Mouse (Mus musculus) urinary bladder, postnatal 36 days (tissue): ENCODE results near the gene Rph3a.
A peak's percentile ranks its signal among the peaks of the same experiment; 100 is the strongest.
"Not testable (repeated sequence)": the region's sequence is repeated elsewhere in the genome, so short reads cannot be mapped to it uniquely, and the experiment has no call there.

ENCODE experiments used
- DNase-seq, 2 experiments: peaks; one replicate each; pipeline ENCODE4 v3.0.0; 2022; ENCODE audit warnings: low spot score in 2 of 2, mixed read lengths in 1 of 2

Rph3a gene

DNA sequence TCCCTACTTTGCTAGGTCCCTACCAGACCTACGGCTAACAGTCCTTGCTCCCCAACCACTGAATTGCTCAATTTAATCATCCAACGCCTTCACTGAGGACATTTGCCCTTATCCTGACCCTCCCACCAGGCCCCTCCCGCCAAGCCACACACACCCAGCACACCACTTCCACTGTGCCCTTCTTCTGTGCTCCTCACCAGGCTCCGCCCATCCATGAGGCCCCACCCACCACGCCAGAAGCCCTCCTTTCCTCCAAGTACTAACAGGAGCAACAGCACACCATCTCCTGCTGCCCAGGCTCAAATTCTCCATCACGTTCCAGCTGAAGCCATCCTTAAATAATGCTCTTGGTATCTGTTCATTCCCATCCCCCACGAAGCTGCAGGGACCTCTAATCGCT, 35.4 kb downstream of the Rph3a start:
- DNase-seq: no peak

DNA sequence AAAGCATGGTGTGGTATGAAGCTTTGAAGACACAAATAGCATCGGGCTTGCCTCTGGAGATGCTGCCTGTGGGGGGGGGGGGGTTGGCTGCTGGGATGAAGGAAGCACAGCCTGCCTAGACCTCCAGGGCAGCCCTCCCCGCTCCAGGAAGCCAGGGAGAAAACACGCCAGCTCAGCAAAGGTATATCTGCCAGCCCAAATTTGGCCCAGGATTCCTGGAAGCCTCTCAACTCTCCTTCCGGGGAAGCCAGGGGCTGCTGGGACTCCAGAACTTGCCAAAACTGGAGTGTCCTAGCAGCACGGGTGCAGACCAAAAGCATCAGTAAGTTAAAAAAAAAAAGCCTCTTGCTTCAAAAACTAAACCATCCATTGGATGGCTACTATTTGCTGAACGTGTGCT, 37.6 kb downstream of the Rph3a start:
- no peak for DNase-seq

DNA sequence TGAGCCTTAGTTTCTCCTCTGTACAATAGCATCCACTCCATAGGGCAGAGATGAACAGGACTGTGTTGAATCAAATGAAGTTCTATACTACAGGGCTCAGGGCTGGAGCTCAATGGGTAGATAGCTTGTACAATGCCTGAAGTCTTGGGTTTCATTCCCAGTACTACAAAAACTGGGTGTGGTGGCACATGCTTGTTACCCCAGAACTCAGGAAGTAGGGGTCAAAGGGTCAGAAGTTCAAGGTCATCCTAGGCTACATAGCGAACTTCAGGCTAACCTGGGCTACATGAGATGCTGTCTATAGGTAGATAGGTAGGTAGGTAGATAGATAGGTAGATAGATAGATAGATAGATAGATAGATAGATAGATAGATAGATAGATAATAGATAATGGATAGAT, 38.6 kb downstream of the Rph3a start:
- DNase-seq: no peak

DNA sequence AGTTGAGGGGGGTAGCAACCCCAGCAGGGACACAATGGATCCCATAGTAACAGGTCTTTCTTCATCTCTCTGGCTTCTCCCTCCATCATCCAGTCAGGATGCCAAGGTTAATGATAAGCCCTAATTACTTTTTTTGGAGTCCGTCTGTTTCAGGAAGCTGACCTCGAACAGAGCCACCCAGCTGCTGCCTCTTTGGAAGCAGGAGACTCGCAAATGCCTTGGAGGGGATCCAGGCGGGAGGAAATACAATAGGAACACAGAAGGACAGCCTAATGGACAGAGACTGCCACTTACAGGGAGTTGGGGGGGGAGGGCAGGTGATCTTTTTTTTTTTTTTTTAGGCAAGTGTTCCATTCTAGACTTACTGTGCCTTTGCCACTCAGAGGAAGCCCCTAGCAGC, 40.2 kb downstream of the Rph3a start:
- no peak for DNase-seq

DNA sequence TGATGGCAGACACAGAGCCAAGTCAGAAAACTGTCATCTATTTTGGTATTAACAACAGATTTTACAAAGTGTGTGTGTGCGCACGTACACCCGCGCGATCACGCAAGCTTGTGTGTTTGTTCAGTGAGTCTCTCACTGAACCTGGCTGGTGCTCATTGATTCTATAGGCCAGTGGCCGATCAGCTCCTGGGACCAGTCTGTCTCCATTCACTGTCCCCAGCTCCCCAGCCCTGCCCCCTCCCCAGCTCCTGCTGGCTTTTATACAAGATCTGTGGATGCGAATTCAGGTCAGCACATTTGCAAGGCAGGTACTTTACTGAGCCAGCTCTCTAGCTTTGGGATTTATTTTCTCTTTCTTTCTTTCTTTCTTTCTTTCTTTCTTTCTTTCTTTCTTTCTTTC, 41.1 kb downstream of the Rph3a start:
- no peak for DNase-seq

DNA sequence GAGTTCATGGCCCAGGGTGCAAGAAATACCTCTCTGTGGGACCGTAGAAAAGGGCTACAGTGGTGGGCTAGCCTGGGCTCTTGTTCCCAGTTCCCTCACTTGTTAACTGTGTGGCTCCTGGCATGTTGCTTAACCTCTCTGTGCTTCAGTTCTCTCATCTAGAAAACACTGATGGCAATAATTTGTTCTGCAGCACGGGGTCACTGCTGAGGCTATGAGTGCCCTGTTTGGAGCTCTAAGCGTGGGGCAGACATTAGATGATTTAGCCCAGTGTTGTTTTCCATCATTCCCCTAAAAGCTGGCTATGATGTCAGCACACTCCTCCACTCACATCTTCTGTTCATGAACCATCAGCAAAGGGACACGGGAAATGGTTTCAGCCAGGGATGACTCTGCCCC, 41.8 kb downstream of the Rph3a start:
- DNase-seq: no peak

DNA sequence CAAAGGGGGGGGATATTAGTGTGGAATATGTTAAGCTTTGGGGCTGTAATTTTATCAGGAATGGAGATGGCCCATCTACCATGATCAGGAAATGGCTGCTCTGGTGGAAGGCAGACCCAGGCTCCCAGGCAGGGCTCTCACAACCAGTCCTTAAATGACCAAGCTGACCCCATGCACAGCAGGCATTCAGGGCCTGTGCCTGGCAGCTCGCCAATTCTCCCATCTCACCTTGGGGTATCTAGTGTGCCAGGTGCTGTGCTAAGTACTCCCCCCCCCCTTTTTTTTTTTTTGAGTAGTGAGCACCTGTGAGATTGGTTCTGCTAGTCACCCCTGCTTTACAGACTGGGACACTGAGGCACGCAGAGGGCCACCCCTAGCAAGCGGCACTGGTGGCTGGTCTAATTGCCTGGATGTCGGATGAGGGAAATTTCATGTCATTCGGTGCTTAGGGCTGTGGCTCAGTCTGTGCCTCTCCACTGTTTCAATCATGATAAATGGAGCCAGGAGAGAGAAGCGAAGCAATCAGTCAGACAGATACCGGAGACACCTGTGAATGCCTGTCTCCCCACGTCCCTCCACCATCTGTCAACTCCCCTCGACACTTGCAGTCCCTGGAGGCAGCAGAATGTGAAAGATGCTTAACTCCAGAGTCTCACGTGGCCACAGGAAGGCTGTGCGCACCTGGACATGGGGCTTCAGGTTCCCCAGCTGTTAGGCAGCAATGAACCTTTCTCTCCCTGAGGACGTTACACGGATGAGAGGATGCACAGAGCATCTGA, 42.3 kb downstream of the Rph3a start:
- no peak for DNase-seq

DNA sequence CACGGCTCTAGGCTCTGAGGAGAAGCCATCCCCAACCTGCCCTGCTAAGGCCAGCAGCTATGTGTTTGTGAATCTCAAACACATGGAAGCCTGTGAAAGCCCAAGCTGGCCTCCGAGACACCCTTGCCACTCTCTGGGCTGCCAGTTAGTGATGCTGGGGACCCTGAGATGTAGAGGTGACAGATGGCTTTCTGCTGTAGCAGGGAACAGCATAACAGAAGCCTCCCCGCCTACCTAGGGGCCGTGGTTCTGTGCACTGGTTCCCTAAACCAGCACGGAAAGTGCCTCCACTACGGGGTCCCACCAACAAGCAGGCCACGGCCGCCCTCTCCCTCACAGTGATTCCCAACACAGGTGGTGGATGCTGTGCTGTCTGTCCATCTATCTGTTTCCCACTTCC, 43.0 kb downstream of the Rph3a start:
- no peak for DNase-seq

DNA sequence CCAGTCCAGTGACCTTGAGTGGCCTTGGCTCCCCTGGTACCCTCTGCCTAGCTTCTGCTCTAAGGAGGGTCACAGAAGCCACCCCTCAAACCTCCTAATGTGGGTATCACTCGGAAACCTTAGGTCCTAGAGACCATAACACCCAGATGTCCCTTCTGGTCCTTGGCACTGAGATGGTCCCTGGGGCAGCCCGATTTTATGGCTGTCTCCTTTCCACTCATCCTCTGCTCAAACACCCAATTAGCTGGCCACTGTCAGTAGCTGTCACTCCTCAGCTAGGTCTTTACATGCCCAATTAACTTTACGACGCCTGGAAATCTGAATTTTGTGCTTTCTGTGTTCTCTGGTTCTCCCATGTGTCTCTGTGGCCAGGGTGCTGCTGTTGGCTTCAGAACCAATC, 43.7 kb downstream of the Rph3a start:
- no peak for DNase-seq

DNA sequence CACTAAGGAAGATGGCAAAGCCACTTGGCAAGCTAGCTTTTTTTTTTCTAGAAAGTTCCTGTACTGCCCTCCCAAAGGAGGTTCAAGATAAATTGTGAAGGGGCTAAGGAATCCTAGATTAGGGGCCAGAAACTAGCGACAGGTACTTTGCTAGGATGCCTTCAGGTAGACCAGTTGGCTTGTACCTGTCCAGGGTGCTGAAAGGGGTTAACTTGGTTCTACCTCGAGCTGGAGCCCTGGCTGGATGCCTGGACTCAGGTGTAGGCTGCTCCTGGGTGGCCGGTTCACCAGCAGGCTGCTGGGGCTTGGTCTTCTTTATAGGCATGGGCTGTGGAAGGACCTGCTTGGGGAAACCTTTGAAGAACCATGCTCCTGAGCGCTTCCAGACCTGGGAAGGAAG, 48.9 kb downstream of the Rph3a start:
- no peak for DNase-seq

DNA sequence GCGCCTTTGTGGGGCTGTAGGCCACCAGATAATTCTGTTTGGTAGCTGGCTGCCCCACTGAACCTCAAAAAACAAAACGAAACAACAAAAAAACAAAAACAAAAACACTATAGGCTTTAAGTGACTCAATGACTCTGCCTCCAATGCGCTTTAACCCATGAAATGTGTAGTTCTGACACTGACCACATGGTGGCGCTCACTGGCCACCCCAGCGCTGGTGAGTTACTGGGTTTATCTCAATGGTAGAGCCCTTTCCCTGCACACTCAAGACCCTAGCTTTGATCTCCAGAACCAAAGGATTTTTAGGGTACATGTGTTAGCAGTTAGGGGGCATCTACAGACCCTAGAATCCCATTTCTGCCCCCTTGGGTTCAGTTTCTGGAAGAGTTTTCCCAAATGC, 55.9 kb downstream of the Rph3a start:
- no peak for DNase-seq

DNA sequence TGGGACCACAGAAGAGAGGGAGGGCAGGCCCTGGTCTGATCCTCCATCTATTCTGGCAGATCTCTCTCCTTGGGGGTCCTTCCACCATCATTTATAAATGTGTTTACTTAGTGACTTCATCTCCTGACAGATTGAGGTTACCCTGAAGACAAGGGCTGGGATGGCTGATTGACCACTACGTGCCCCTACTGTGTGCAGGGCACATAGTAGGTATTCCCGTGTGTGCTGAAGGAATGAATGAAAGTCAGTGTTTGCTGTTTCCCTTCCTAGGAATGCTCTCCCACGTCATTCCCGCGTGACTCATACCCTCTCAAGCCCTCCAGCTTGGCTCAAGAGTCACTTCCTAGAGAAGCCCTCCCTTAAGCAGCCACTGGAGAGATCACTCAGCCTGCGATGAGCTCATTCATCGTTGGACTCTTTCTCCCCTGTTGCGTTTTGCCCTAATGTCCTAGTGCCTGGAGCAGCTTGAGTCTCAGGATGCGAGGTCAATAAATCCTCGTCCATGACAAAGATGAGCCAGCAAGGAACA, 57.6 kb downstream of the Rph3a start:
- peak in 1 of 2 experiments; percentile 10 for DNase-seq

DNA sequence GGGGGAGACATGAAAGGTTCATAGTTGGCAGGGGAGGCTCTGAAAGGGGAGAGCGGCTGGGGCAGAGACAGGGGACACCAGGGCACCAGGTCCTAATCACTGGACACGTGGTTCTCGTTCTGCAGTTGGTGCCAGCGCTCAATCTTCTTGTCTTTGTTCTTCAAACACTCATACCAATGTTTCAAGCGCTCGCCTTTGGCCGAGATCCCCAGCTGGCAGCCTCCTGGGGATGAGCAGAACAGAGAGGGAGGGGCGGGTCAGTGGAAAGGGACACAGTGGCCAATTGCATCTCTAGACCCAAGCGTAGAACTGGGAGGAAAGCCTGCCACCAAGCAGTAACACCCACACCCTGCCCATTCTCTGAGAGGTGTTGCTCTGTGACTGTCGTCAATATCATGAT, 67.8 kb downstream of the Rph3a start:
- DNase-seq: no peak

DNA sequence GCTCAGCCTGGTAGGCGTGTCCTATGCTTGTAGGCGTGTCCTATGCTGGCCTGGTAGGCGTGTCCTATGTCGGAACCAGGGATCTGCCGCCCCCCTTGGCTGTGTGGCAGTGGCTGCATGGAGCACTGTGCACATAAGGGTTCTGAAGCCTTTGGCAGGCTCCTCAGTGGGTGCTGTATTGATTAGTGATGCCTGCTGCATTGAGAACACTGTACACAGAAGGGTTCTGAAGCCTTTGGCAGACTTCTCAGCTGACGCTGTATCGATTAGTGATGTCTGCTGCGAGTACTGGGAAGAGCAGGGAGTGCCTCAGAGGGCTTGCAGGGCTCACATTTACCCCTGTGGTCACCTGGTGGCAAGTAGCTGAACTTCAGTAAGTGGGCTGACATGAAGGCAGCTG, 71.3 kb downstream of the Rph3a start:
- no peak for DNase-seq

DNA sequence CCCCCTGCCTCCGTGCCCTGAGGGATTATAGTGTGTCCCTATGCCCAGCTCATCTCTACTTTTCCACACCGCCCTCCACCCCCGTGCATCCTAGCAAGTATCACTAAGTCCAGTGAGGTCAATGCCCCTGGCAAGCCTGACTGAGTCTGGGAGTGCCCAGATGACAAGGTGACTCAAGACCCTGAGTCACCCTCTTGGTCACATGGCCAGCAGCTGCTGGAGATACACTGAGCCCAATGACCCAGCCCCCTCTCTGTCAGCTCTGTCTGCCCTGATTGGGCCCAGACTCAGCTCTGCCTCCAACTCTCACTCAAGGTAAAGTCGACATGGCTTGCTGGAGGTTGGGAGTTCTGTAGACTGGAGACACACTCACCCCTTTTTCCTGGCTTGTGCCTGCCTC, 72.1 kb downstream of the Rph3a start:
- DNase-seq: no peak

DNA sequence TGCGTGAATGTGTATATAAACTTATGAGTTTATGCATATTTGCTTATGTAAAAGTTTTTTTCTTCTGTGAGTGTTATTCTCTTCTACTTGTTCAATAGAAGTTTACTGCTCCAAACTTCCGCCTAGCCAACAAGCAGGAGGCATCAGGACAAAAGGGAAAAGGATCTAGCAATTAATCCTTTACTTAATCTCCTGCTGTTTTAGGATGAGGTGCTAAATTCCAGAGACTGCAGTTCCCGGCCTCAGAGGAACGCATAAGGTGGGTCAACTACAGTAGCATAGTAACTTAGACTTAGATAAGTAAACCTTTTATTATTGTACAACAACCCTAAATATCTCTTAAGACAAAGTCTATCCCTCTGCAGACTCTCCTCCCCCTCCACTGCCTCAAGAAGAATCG, 75.9 kb downstream of the Rph3a start:
- no peak for DNase-seq

DNA sequence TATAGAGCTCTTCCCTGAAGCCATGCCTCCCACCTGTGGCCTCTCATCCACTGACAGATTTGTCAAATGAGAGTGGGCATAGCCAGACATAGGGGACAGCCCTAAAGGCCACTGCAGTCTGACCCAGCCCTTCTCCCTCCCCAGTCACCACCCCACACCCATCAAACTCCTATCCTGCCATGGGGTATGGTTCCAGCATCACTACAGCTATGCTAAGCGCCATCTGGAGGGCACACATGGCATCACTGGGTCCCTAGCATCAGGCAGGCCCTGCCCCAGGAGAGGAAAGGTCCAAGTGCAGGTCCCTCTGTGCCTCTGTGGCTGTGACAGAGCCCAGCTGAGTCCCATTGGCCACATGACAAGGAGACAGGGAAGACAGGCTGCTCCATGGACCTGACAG, 82.9 kb downstream of the Rph3a start:
- DNase-seq: no peak

DNA sequence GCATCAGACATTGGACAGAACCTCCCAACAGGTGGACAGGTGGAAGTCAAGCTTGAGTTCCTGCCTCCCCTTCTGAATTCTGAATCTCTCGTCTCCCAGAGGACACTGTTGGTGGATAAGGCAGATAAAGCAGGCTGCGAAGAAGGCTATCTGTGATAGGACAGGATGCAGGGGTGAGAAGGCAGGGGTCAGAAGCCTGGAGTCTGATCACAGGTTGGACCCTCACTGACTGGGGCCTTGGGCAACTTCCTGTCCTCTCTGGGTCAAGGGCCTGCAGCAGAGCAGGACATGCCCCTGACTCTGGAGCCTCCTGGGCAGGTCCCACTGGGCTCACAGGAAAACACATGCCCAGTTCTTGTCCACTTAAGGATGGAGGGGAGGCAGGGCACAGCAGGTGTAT, 83.6 kb downstream of the Rph3a start:
- not testable (repeated sequence) for DNase-seq

DNA sequence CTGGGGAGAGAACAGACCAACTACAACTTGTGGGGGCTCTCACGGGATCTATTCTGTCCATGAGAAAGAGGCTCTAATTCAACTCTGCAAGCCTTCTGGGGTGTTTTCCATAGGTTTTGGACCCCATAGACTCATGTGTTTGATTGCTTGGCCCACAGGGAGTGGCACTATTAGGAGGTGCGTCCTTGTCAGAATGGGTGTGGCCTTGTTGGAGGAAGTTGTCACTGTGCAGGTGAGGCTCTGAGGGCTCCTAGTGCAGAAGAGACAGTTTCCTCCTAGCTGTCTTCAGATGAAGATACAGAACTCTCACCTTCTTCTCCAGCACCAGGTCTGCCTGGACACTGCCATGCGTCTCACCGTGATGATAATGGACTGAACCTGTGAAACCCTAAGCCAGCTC, 85.4 kb downstream of the Rph3a start:
- not testable (repeated sequence) for DNase-seq

DNA sequence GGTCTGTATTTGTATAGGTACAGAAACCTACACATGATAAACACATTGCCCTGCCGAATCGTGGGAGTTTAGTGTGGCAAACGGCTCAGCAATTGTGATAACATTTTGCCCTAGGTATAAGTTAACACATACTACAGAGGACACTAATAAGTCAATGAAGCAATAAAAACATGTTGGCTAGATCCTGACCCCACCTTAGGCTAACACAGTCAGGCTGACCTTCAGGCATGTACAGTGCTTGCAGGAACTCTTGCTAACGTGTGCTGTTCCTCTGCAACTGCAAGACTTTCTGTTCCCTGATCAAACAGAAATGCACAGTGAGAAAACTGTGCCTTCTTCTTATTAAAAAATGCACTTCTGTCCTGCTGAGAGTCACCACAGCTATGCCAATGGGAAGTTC, 85.9 kb downstream of the Rph3a start:
- DNase-seq: no peak

DNA sequence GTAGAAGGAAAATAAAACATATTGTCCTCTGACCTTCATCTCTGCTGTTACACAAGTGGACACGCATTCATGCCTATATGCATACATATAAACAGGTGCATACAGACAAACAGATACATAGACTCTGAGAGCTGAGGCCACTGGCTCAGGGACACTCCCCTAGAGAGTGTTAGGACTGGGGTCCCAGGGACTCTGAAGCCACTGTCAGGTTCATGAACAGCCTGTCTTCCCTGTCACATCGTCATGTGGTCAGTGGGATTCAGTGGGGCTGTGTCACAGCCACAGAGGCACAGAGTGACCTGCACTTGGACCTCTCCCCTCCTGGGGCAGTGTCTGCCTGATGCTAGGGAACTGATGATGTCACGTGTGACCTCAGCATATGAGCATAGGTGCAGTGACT, 89.6 kb downstream of the Rph3a start:
- no peak for DNase-seq

DNA sequence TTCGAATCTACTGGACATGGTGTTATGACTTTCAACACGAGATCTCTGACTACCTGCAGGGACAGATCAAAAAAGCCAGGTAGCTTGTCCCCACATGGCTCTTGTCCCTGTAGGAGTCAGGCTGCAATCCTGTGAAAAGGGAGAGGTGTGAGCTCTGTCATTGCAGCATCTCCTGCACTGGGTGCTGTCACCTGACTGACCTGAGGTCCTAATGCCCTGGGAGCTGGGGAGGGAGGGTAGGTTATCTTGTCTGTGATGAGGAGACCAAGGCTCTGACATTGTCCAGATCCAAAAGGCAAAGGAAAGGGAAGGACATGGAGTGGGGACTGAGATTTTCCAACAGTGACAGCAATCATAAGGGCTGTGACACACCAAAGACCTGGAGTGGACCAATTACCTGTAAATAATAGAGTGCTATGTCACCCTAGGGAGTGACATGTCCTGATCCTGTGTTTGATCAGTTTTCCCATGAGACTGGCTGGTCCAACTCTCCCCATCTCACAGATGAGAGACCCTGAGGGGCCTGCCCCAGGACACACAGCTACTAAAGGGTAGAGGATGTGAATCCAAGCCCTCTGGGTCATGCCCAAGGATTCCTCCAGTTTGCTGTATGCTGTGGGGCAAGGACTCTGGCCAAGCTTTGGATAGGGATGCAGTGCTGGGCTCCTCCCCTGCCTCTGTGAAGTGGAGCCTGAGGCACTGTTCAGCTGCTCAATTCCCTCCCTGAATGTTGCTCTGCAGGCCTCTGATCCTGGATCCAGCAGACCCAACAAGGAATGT, 90.5 kb downstream of the Rph3a start:
- DNase-seq: not testable (repeated sequence)

DNA sequence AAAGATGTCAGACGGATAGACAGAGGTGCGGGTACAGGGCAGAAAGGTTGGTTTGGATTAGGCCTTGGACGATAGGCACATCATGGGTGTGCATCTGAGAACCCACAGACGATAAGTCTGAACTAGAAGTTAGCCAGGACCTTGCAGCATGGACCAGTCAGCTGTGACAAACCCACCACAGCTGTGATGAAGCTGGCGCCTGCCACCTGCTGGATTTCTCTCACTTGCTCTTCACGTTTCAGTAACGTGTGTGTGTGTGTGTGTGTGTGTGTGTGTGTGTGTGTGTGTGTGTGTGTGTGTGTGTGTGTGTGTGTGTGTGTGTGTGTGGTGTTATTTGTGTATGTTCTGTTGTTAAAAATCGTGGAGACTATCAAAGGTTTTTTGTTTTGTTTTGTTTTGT, 95.7 kb downstream of the Rph3a start, which contains the start of gene Oas1d:
TSS of gene Oas1d (plus strand) at position 333 of the 400 bp plus-strand sequence.
- DNase-seq: not testable (repeated sequence)
